Mouse (Mus musculus) layer of hippocampus, postnatal 36 days (tissue): ENCODE results near the gene Spats2l. TPM values are rescaled to one million over a fixed set of nuclear protein-coding genes. Genes with fewer than 3 reads are reported as not detected.

Experiments
- DNase-seq, 2 experiments: peaks; one replicate each; pipeline ENCODE4 v3.0.0; 2022
- total RNA-seq, 2 experiments: library from RNA; stranded (reverse); gene quantifications; 2 replicates each; pipeline ENCODE4 v1.2.3; 2021

Spats2l gene
- total RNA-seq, 2 experiments from 2014 or later, result 24.0 to 25.6 TPM

GRCm38 (mm10) chr1:57890259-57890902, 116.4 kb downstream of the Spats2l start:
- DNase-seq, result no peak

- no peak for DNase-seq
These were observed 116.9 kb downstream of the Spats2l start for GRCm38 (mm10) chr1:57890903-57891267.

GRCm38 (mm10) chr1:57901494-57901893, 127.5 kb downstream of the Spats2l start:
- no peak for DNase-seq

- no peak for DNase-seq
These were observed 129.8 kb downstream of the Spats2l start for GRCm38 (mm10) chr1:57903793-57904192.

- no peak for DNase-seq
These were observed 131.9 kb downstream of the Spats2l start for GRCm38 (mm10) chr1:57905912-57906311.

- no peak for DNase-seq
These were observed 132.3 kb downstream of the Spats2l start for GRCm38 (mm10) chr1:57906312-57906711.

GRCm38 (mm10) chr1:57911561-57911960, 137.6 kb downstream of the Spats2l start:
- DNase-seq, result no peak

- DNase-seq, result no peak
These were observed 143.4 kb downstream of the Spats2l start for GRCm38 (mm10) chr1:57917342-57917741.

- DNase-seq, result no peak
These were observed 144.6 kb downstream of the Spats2l start for GRCm38 (mm10) chr1:57918567-57918966.

- DNase-seq, result no peak
These were observed 160.3 kb downstream of the Spats2l start for GRCm38 (mm10) chr1:57934287-57934686.

- DNase-seq, result no peak
These were observed 166.7 kb downstream of the Spats2l start for GRCm38 (mm10) chr1:57940691-57941090.

GRCm38 (mm10) chr1:57941095-57941494, 167.1 kb downstream of the Spats2l start:
- no peak for DNase-seq

- DNase-seq, result no peak
These were observed 167.8 kb downstream of the Spats2l start for GRCm38 (mm10) chr1:57941734-57942133.

GRCm38 (mm10) chr1:57942215-57942614, 168.3 kb downstream of the Spats2l start:
- DNase-seq, result no peak

GRCm38 (mm10) chr1:57947552-57948347, 173.8 kb downstream of the Spats2l start:
- DNase-seq, result no peak

- no peak for DNase-seq
These were observed 175.2 kb downstream of the Spats2l start for GRCm38 (mm10) chr1:57949195-57949594.

- DNase-seq, result no peak
These were observed 175.8 kb downstream of the Spats2l start for GRCm38 (mm10) chr1:57949716-57950115.

GRCm38 (mm10) chr1:57952509-57952908, 178.5 kb downstream of the Spats2l start:
- no peak for DNase-seq

- no peak for DNase-seq
These were observed 179.8 kb downstream of the Spats2l start for GRCm38 (mm10) chr1:57953586-57954375.

- DNase-seq, result no peak
These were observed 180.4 kb downstream of the Spats2l start for GRCm38 (mm10) chr1:57954376-57954765.

- DNase-seq, result no peak
These were observed 181.8 kb downstream of the Spats2l start for GRCm38 (mm10) chr1:57955774-57956173.

- peak; percentile 94 for DNase-seq
These were observed 195.6 kb downstream of the Spats2l start for GRCm38 (mm10) chr1:57969327-57970271.
